Mouse (Mus musculus): ENCODE results near the gene Ikzf2. TPM values are rescaled to one million over a fixed set of nuclear protein-coding genes. Genes with fewer than 3 reads are reported as not detected.

Gene Ikzf2
- polyA plus RNA-seq, 1 experiment, result 0.18 TPM

- H3K79me2 ChIP-seq (ENCODE audit: control insufficient read depth, insufficient read depth), result no peaks in the 10 kb centered on the region
Observed at GRCm38 (mm10) chr1:69519356-69519755, 167.7 kb downstream of the Ikzf2 start.

GRCm38 (mm10) chr1:69518012-69518411, 169.0 kb downstream of the Ikzf2 start:
- H3K36me3 ChIP-seq (ENCODE audit: control insufficient read depth, insufficient read depth), result no peaks in the 10 kb centered on the region
- TF ChIP-seq FOSL1 (IDR thresholded peaks at IDR 0.05; ENCODE audit: insufficient read depth, low read length, poor library complexity, severe bottlenecking) (no peak), MYOD1 (IDR thresholded peaks at IDR 0.05; ENCODE audit: control insufficient read depth, insufficient read length, low read depth) (no peak), USF1 (IDR thresholded peaks at IDR 0.05; ENCODE audit: low read depth) (no peak), CTCF (IDR thresholded peaks at IDR 0.05; ENCODE audit: control insufficient read depth, insufficient read depth, insufficient read length) (no peak), CEBPB (IDR thresholded peaks at IDR 0.05; ENCODE audit: low read depth) (no peak), MAX (IDR thresholded peaks at IDR 0.05) (no peak), MYOG (IDR thresholded peaks at IDR 0.05; ENCODE audit: control insufficient read depth, extremely low read depth, insufficient read length) (no peak)
- no peaks in the 10 kb centered on the region for H3K79me3 ChIP-seq (ENCODE audit: low read depth)
- no peak overlapping the region for H3K4me3 ChIP-seq (ENCODE audit: insufficient read depth, poor library complexity, severe bottlenecking)
- no peaks in the 10 kb centered on the region for H3K27me3 ChIP-seq (ENCODE audit: control insufficient read depth, insufficient read depth, insufficient read length)
- H3K79me2 ChIP-seq (ENCODE audit: control insufficient read depth, insufficient read depth), result no peaks in the 10 kb centered on the region
- H3ac ChIP-seq (ENCODE audit: control insufficient read depth, insufficient read length, low read depth), result no peak overlapping the region

More at GRCm38 (mm10) chr1:69519356-69519755, 167.7 kb downstream of the Ikzf2 start:
- TF ChIP-seq CEBPB (IDR thresholded peaks at IDR 0.05; ENCODE audit: low read depth) (no peak), FOSL1 (IDR thresholded peaks at IDR 0.05; ENCODE audit: insufficient read depth, low read length, poor library complexity, severe bottlenecking) (no peak), USF1 (IDR thresholded peaks at IDR 0.05; ENCODE audit: low read depth) (no peak), CTCF (IDR thresholded peaks at IDR 0.05; ENCODE audit: control insufficient read depth, insufficient read depth, insufficient read length) (no peak), MYOG (IDR thresholded peaks at IDR 0.05; ENCODE audit: control insufficient read depth, extremely low read depth, insufficient read length) (no peak), MYOD1 (IDR thresholded peaks at IDR 0.05; ENCODE audit: control insufficient read depth, insufficient read length, low read depth) (no peak)
- no peaks in the 10 kb centered on the region for H3K27me3 ChIP-seq (ENCODE audit: control insufficient read depth, insufficient read depth, insufficient read length)
- no peak overlapping the region for H3K4me3 ChIP-seq (ENCODE audit: insufficient read depth, poor library complexity, severe bottlenecking)
- H3K36me3 ChIP-seq (ENCODE audit: control insufficient read depth, insufficient read depth), result no peaks in the 10 kb centered on the region
- no peaks in the 10 kb centered on the region for H3K79me3 ChIP-seq (ENCODE audit: low read depth)
- H3ac ChIP-seq (ENCODE audit: control insufficient read depth, insufficient read length, low read depth), result no peak overlapping the region

GRCm38 (mm10) chr1:69516144-69516543, 170.9 kb downstream of the Ikzf2 start:
- Histone ChIP-seq H3K36me3 (ENCODE audit: control insufficient read depth, insufficient read depth) (no peaks in the 10 kb centered on the region), H3K4me3 (ENCODE audit: insufficient read depth, poor library complexity, severe bottlenecking) (no peak overlapping the region), H3K79me2 (ENCODE audit: control insufficient read depth, insufficient read depth) (no peaks in the 10 kb centered on the region), H3ac (ENCODE audit: control insufficient read depth, insufficient read length, low read depth) (no peak overlapping the region), H3K79me3 (ENCODE audit: low read depth) (no peaks in the 10 kb centered on the region), H3K27me3 (ENCODE audit: control insufficient read depth, insufficient read depth, insufficient read length) (no peaks in the 10 kb centered on the region)
- TF ChIP-seq FOSL1 (IDR thresholded peaks at IDR 0.05; ENCODE audit: insufficient read depth, low read length, poor library complexity, severe bottlenecking), result no peak
- no peak for TF ChIP-seq USF1 (IDR thresholded peaks at IDR 0.05; ENCODE audit: low read depth)
- TF ChIP-seq CEBPB (IDR thresholded peaks at IDR 0.05; ENCODE audit: low read depth), result no peak
- TF ChIP-seq MYOD1 (IDR thresholded peaks at IDR 0.05; ENCODE audit: control insufficient read depth, insufficient read length, low read depth), result no peak
- TF ChIP-seq CTCF (IDR thresholded peaks at IDR 0.05; ENCODE audit: control insufficient read depth, insufficient read depth, insufficient read length), result no peak
- no peak for TF ChIP-seq MAX (IDR thresholded peaks at IDR 0.05)
- TF ChIP-seq MYOG (IDR thresholded peaks at IDR 0.05; ENCODE audit: control insufficient read depth, extremely low read depth, insufficient read length), result no peak

- Histone ChIP-seq H3K79me2 (ENCODE audit: control insufficient read depth, insufficient read depth) (no peaks in the 10 kb centered on the region), H3ac (ENCODE audit: control insufficient read depth, insufficient read length, low read depth) (no peak overlapping the region)
- TF ChIP-seq FOSL1 (IDR thresholded peaks at IDR 0.05; ENCODE audit: insufficient read depth, low read length, poor library complexity, severe bottlenecking), result no peak
- TF ChIP-seq MYOG (IDR thresholded peaks at IDR 0.05; ENCODE audit: control insufficient read depth, extremely low read depth, insufficient read length), result no peak
- no peak for TF ChIP-seq MAX (IDR thresholded peaks at IDR 0.05)
- no peak for TF ChIP-seq USF1 (IDR thresholded peaks at IDR 0.05; ENCODE audit: low read depth)
- TF ChIP-seq CTCF (IDR thresholded peaks at IDR 0.05; ENCODE audit: control insufficient read depth, insufficient read depth, insufficient read length), result no peak
- TF ChIP-seq CEBPB (IDR thresholded peaks at IDR 0.05; ENCODE audit: low read depth), result no peak
Observed at GRCm38 (mm10) chr1:69513595-69514250, 173.3 kb downstream of the Ikzf2 start.

GRCm38 (mm10) chr1:69508275-69508674, 178.8 kb downstream of the Ikzf2 start:
- H3K79me3 ChIP-seq (ENCODE audit: low read depth), result no peaks in the 10 kb centered on the region
- H3K27me3 ChIP-seq (ENCODE audit: control insufficient read depth, insufficient read depth, insufficient read length), result no peaks in the 10 kb centered on the region
- H3K79me2 ChIP-seq (ENCODE audit: control insufficient read depth, insufficient read depth), result no peaks in the 10 kb centered on the region
- TF ChIP-seq MYOD1 (IDR thresholded peaks at IDR 0.05; ENCODE audit: control insufficient read depth, insufficient read length, low read depth), result no peak
- TF ChIP-seq FOSL1 (IDR thresholded peaks at IDR 0.05; ENCODE audit: insufficient read depth, low read length, poor library complexity, severe bottlenecking), result no peak
- TF ChIP-seq USF1 (IDR thresholded peaks at IDR 0.05; ENCODE audit: low read depth), result no peak
- no peak for TF ChIP-seq CTCF (IDR thresholded peaks at IDR 0.05; ENCODE audit: control insufficient read depth, insufficient read depth, insufficient read length)
- TF ChIP-seq MAX (IDR thresholded peaks at IDR 0.05), result no peak
- no peak for TF ChIP-seq MYOG (IDR thresholded peaks at IDR 0.05; ENCODE audit: control insufficient read depth, extremely low read depth, insufficient read length)
- no peak for TF ChIP-seq CEBPB (IDR thresholded peaks at IDR 0.05; ENCODE audit: low read depth)
- H3K36me3 ChIP-seq (ENCODE audit: control insufficient read depth, insufficient read depth), result no peaks in the 10 kb centered on the region
- H3K4me3 ChIP-seq (ENCODE audit: insufficient read depth, poor library complexity, severe bottlenecking), result no peak overlapping the region
- no peak overlapping the region for H3ac ChIP-seq (ENCODE audit: control insufficient read depth, insufficient read length, low read depth)

More at GRCm38 (mm10) chr1:69513595-69514250, 173.3 kb downstream of the Ikzf2 start:
- no peak overlapping the region for H3K4me3 ChIP-seq (ENCODE audit: insufficient read depth, poor library complexity, severe bottlenecking)
- no peaks in the 10 kb centered on the region for H3K27me3 ChIP-seq (ENCODE audit: control insufficient read depth, insufficient read depth, insufficient read length)
- H3K36me3 ChIP-seq (ENCODE audit: control insufficient read depth, insufficient read depth), result no peaks in the 10 kb centered on the region
- H3K79me3 ChIP-seq (ENCODE audit: low read depth), result no peaks in the 10 kb centered on the region

Measured in C2C12 (cell line).